Mouse (Mus musculus): ENCODE results near the gene Tnrc18.
A peak's percentile ranks its signal among the peaks of the same experiment; 100 is the strongest.
"Not testable (repeated sequence)": the region's sequence is repeated elsewhere in the genome, so short reads cannot be mapped to it uniquely, and the experiment has no call there.

Gene Tnrc18

DNA sequence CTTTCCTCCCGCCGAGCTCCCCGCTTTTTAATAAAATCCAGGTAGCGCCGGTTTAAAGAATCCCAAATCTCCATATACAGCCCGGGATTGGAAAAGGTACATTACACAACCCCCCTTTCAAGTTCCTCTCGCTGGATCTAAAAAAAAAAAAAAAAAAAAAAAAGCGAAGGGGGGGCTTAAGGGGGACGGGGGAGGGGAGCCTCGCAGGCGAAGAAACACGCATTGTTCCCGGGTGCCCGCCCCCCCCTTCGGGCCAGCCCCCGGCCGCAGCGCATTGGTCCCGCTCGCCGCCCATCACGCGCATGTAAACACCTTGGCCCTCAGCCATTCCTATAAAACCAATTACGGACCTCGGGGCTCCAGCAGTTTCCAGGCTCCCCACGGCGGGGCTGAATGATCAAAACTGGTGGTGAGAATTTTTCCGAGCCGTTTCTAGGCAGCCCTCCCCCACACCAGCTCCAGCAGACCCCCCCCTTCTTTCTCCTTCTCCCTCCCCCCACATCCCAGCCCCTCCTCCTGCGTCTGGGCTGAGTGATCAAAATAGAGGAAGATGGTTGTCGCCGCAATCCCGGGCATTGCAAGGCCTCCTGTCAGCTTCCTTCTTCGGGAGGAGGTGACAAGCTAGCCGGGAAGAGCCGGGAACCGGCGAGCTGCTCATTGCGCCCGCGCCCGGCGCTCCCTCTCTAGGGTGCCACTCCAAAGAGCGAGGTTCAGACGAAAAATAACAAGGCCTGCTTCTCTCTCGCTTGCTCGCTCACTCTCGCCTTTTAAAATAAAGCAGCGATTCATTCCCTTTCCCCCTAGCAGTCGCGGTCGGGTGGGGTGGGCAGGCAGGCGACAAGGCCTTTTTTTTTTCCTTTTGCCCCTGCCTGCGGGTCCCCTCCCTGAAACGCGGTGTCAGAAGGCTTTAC, at the start of gene Tnrc18:
TSS of gene Tnrc18 (minus strand) at position 139 of the 911 bp plus-strand sequence.
- peak; percentile 74 to 91 for DNase-seq (ENCODE audit: low spot score in 2 of 2)

GRCm38 (mm10) chr5:142857763-142858229, 40.3 kb upstream of the Tnrc18 start:
- no peak for DNase-seq (ENCODE audit: low spot score in 2 of 2)

- no peak for DNase-seq (ENCODE audit: low spot score in 2 of 2)
Measured at GRCm38 (mm10) chr5:142856408-142856807, 38.9 kb upstream of the Tnrc18 start.

- peak in 1 of 2 experiments; percentile 58 for DNase-seq (ENCODE audit: low spot score in 2 of 2)
Measured at GRCm38 (mm10) chr5:142854877-142855276, 37.4 kb upstream of the Tnrc18 start.

GRCm38 (mm10) chr5:142853585-142853984, 36.1 kb upstream of the Tnrc18 start:
- DNase-seq (ENCODE audit: low spot score in 2 of 2) = no peak

DNA sequence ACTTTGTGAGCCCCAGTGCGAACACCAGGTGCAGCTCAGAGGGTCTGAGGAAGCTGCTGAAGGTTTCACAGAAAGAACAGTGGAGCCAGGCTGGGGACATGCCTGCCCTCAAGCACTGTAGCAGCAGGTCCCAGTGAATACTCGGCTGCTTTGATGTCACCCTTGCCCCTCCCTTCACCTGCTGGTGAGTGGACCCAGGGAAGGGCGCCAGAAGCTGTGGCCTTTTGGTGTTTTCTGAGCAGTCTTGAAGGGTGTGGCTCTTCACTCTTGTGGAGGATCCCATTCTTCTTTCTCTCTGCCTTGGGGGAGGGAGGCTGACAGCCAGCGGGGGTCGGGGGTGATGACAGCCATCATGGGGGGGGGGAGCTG, 34.2 kb upstream of the Tnrc18 start:
- DNase-seq (ENCODE audit: low spot score in 2 of 2) = no peak

GRCm38 (mm10) chr5:142850916-142851680, 33.6 kb upstream of the Tnrc18 start:
- no peak for DNase-seq (ENCODE audit: low spot score in 2 of 2)

GRCm38 (mm10) chr5:142850476-142850875, 33.0 kb upstream of the Tnrc18 start:
- DNase-seq (ENCODE audit: low spot score in 2 of 2) = no peak

DNA sequence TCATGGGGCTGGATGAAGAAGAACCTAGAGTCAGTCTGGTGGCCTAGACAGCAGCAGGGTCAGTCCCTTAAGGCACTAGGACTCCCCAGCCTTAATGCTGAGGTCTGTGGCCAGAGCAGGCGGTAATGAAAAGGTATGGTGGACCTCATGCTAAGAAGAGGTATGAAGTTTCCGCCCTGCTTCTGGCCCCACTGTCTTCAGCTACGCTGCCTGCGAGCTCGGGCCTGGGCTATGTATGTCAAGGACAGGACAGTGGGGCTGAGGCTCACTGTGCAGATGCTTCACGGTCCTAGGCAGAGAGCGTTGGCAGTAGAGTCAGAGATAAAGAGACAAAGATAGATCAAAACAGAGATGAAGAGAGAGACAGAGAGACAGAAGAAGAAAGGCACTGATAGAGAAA, 31.4 kb upstream of the Tnrc18 start:
- no peak for DNase-seq (ENCODE audit: low spot score in 2 of 2)

- DNase-seq (ENCODE audit: low spot score in 2 of 2) = no peak
Measured at GRCm38 (mm10) chr5:142848149-142848548, 30.7 kb upstream of the Tnrc18 start.

- DNase-seq (ENCODE audit: low spot score in 2 of 2) = peak in 1 of 2 experiments; percentile 60
Measured at GRCm38 (mm10) chr5:142844467-142844866, 27.0 kb upstream of the Tnrc18 start.

DNA sequence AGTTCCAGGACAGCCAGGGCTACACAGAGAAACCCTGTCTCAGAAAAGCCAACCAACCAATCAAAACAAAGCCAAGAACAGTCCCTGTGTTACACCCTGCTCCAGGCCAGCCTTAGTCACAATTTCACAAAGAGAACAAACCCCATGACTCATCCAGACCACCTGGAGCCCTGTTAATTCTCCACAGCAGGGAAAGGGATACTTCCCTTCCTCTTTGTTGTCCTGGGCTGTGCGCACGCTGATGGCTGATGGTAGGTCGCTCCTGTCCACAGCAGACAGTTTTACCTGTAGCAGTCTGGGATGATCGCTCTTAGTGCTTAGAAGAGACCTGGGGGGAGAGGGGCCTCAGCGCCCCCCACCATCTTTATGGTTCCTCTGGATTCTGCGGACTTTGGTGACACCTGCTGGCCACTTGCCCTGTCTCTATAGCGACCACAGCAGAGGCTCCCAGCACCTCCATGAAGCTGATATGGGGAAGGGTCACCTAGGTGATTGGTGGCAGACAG, 24.7 kb upstream of the Tnrc18 start:
- peak in 1 of 2 experiments; percentile 25 for DNase-seq (ENCODE audit: low spot score in 2 of 2)

DNA sequence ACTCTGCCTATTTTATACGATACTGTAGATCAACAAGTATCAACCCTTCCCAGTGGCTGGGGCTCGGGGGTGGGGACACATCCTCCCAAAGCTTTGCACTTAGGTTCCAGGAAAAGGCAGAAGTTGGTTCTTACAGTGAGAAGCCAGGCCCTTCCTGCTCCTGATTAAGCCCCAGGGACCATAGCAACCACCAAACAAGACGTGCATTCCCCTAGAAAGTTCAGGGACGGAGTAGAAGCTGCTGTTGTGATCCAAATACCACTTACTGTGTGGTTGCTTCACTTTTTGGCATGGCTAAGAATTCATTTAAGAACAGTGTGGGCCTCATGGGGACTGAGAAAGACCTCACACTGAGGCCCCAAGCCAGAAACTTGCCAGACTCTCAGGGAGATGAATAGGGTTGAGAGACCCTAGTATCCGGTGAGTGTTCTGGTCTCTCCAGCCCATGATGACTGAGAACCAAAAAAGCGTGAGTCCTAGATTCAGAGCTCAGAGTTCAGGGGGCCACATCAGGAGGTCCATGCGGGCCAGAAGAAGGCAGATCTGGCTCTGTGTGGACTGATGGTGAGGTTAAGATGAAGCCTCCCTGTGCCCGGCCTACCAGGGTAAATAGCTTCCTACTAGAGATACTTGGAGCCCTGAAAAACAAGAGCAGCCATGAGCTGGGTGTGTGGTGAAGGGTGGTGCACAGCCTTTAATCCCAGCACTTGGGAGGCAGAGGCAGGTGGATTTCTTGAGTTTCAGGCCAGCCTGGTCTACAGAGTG, 24.1 kb upstream of the Tnrc18 start:
- DNase-seq (ENCODE audit: low spot score in 2 of 2) = no peak

- not testable (repeated sequence) for DNase-seq (ENCODE audit: low spot score in 2 of 2)
Measured at GRCm38 (mm10) chr5:142837427-142837826, 20.0 kb upstream of the Tnrc18 start.

DNA sequence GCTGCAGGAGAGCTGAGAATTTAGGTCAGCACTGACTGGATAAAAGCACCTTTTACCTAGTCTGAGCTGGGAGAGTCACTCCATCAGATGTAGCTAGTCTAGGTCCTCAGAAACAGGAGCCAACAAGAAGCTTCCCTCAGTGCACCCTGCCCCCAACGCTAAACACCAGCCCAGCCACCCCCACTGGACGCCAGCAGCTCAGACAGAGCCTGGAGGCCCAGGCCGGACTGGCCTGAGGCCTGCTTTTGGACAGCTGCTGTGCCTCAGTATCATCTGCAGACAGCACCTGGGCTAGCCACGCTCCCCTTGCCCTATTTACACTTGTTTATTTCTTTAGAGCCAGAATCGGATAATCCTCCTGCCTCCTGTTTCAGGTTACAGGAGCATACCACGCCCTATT, 19.4 kb upstream of the Tnrc18 start:
- DNase-seq (ENCODE audit: low spot score in 2 of 2) = no peak

DNA sequence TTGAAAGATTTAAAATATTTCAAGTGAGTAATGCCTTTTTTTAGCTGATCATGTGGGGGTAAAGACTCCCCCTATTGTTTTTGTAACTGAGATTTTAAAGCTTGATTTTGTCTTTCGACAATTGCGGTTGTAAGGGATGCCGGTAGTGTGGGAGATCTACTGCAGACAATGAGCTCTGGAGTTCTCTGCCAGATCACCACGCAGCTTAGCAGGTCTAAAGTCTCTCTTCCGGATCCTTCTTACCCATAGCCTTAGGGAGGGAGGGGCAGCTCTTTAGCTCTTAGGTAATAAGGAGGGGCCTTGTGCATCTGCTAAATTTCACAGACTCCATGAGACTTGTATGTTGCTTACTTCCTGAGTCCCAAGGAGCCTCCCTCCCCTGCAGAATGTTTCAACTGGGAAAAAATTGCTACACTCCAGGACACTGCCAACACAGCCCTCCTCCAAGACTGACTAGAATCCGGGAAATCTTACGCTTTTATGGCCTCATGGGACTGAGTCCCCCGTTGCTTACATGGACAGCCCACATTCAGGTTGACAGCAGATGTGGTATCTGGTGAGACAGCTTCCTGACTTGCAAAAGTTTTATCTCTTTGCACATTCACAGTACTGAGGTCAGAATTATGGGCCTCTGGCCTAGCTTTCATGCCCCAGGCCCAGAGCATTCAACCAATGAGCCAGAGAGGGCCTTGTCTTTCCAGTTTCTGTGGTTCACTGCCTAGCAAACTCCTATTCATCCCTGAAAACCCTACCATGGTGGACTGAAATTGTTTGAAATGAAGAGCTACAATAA, 16.4 kb upstream of the Tnrc18 start:
- DNase-seq (ENCODE audit: low spot score in 2 of 2) = no peak

DNA sequence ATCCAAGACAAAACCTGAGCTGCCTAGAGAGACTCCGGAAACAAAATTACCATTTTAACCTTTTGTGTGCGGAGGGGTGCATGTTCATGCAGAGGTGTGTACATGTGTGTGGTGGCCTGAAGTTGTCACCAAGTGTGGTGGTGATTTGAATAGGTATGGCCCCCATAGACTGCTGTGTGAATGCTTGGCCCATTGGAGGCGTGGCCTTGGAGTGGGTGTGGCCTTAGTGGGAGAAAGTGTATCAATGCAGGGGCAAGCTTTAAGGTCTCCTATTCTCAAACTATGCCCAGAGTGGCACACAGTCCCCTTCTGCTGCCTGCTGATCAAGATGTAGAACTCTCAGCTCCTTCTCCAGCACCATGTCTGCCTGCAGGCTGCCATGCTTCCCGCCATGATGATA, 8.7 kb upstream of the Tnrc18 start:
- DNase-seq (ENCODE audit: low spot score in 2 of 2) = no peak

GRCm38 (mm10) chr5:142825665-142826064, 8.2 kb upstream of the Tnrc18 start:
- DNase-seq (ENCODE audit: low spot score in 2 of 2) = no peak

DNA sequence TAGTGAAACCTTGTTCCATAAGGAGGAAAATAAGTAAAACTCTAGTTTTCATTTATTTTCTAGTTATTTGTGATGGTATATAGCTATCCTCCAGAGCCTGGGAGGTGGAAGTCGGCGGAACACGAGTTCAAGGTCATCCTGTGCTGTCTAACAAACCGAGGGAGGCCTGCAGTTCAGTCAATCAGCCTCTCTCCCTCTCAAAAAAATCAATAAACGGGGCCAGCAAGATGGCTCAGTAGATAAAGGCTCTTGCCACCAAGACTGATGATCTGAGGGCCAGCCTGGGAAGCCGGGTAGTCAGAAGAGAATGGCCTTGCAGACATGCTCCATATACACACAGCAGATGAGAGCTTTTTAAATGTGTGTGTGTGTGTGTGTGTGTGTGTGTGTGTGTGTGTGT, 6.6 kb upstream of the Tnrc18 start:
- DNase-seq (ENCODE audit: low spot score in 2 of 2) = no peak

- peak in 1 of 2 experiments; percentile 35 for DNase-seq (ENCODE audit: low spot score in 2 of 2)
Measured at GRCm38 (mm10) chr5:142823096-142824062, 5.9 kb upstream of the Tnrc18 start.
